Mouse (Mus musculus) fat pad, adult 2 months (tissue): Measurements from ENCODE around the gene Akap5.
A peak's percentile ranks its signal among the peaks of the same experiment; 100 is the strongest.

Experiments
- DNase-seq: peaks from one replicate; pipeline ENCODE4 v3.0.0-alpha.2; 2011; ENCODE audit warnings: low read depth, low spot score; ENCODE audit errors: extremely low read depth

Akap5 gene

DNA sequence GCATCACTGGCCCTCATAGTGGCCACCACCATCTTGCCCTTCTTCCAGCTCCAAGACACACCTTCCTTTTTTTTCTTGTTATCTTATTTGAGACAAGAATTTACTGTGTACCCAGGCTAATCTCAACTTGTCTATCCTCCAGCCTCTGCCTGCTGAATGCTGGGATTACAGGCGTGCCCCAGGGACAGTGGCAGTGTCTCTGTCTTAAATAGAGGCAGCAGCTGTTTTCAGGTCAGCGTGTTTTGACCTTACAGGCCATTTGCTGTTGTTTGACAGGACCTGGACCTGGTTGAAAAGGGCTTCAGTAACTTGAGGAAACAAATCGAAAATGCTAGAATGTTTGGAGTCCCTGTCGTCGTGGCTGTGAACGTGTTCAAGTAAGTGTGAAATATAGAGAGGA is 14.1 kb upstream of the Akap5 start:
- DNase-seq, result no peak

DNA sequence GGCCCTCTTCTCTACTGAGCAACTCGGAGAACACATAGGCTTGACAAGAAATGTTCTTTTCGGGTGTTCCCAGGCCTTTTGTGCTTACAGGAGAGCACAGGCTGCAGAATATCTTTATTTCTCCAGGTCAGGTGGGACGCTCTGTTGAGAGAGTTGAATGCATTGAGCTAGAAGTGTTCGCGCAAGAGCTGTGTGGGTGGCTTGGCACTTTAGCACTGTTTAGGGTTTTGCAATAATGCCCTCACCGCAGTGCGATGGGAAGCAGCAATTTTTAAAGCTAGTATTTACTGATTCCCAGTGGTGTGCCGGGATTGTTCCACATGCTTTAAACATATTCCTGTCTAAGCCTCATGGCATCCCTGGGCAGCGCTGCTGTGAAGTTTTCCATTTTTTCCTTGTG is 13.5 kb upstream of the Akap5 start:
- DNase-seq, result peak; percentile 49

- peak; percentile 10 for DNase-seq
These were observed 12.7 kb upstream of the Akap5 start for GRCm38 (mm10) chr12:76311951-76312350.

DNA sequence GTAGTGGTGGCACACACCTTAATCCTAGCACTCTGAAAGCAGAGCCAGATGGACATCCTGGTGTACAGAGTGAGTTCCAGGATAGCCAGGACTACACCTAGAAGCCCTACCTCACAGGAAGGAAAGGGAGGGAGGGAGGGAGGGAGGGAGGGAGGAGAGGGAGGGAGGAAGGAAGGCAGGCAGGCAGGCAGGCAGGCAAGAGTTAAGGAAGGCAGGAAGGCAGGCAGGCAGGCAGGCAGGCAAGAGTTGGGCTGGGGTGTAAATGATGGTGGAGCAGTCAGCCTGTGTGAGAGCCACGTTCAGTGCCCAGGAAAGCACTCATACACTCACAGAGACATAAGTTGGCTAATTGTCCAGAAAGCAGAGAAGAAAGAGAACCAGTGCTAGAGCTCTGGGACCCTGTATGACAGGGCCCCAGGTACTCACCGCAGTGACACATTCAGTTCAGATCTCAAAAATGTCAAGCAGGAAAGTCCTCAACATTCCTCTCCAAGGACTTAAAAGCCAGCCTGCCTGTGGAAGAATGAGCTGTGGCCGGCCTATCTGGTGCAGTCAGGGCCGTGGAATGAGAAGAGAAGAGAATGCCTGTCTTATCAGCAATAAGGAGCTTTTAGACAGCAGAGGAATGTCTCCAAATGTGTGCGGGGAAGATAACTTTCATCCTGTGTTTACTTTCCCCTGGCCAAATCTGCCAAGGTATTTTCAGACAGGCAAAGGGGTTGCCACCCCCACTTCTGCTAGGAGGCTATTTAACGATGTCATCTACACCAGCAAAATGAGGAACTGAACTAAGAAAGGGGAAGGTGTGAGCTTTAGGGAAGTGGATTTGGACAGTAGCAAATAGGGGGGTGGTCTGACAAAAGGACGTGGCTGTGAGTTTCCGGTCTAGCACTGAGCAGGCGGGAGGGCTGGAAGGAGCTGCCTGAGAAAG is 6.1 kb upstream of the Akap5 start:
- DNase-seq, result no peak

- no peak for DNase-seq
These were observed 1.9 kb downstream of the Akap5 start for GRCm38 (mm10) chr12:76326437-76327220.

GRCm38 (mm10) chr12:76328567-76329354 is 4.1 kb downstream of the Akap5 start:
- DNase-seq, result no peak

- DNase-seq, result no peak
These were observed 9.0 kb downstream of the Akap5 start for GRCm38 (mm10) chr12:76333688-76334087.

DNA sequence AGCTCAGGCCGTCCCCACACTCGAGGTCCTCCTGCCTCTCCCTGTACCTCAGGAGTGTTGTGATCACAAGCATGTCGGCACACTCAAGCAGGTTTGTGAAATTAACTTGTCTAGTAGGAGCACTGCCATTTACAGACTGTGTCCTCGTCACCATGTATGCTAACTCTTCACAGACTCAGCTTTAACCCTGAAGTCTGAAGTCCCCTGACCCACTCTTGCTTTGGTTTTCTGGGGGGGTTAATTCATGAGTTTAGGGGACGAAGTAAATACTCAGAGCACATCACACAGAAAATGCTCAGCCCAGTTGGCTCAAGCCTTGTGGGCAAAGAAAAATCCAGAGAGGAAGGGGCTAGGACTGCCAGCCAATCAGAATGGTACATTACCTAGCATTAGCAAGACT is 10.9 kb downstream of the Akap5 start:
- DNase-seq, result no peak

- DNase-seq, result no peak
These were observed 11.6 kb downstream of the Akap5 start for GRCm38 (mm10) chr12:76336111-76336965.

DNA sequence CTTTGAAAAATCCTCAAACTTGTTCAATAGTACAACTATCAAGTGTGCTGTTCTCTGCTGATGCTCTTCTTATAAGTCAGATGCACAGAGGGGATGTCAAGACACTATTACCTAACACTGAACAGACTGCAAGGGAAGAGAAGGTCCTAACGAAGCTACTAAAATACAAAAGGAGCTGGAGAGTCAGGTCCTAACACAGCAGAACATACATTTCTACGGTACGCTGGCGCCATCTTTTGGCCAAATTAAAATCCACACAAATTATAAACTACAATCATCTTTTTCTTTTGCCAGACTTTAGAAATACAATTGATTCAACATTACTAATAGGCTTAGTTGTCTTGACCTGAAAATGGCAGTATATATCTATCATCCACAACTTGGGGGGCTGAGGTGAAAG is 16.4 kb downstream of the Akap5 start:
- DNase-seq, result no peak

DNA sequence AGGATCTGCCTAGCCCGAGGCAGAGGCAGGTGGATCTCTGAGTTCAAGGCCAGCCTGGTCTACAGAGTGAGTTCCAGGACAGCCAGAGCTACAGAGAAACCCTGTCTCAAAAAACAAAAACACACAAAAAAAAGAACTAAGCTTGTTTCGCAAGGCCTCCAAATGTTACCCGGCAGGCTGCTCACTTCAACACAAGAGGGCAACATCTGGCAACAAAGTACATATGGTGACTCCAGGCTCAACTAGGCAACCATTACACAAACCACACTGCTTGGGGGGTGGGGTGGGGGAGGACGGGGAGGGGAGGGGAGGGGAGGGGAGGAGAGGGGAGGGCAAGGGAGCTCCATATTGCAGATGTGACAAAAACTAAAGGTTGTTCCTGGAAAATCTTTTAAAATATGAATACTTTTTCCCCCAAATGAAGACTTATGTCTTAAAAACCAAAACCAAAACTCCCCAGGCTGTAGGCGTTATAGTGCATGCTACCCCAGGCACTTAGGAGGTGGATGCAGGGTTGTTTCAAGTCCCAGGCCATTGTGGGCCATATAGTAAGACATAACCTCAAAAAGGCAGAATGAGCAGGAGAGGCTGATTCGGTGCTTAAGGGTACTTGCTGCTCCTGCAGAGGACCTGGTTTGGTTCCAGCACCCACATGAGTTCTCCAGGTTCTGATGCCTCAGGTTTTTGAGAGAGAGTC is 21.2 kb downstream of the Akap5 start:
- DNase-seq, result no peak

- no peak for DNase-seq
These were observed 25.1 kb downstream of the Akap5 start for GRCm38 (mm10) chr12:76349680-76350220.

GRCm38 (mm10) chr12:76360868-76361267 is 36.2 kb downstream of the Akap5 start:
- DNase-seq, result no peak

GRCm38 (mm10) chr12:76361405-76362302 is 37.0 kb downstream of the Akap5 start:
- no peak for DNase-seq

GRCm38 (mm10) chr12:76362303-76362676 is 37.6 kb downstream of the Akap5 start:
- no peak for DNase-seq

GRCm38 (mm10) chr12:76366276-76366675 is 41.6 kb downstream of the Akap5 start:
- no peak for DNase-seq

- no peak for DNase-seq
These were observed 42.7 kb downstream of the Akap5 start for GRCm38 (mm10) chr12:76367096-76367995.
